Mouse (Mus musculus) hindbrain, embryonic 11.5 days (tissue): ENCODE measurements around the gene March2. TPM values are rescaled to one million over a fixed set of nuclear protein-coding genes. Genes with fewer than 3 reads are reported as not detected.

Experiments used
- ATAC-seq: fragments of 200-750 bp; cut with Nextera tagmentation; 2 replicates; pipeline ENCODE4 v1.8.0; 2017; ENCODE audit warnings: mild to moderate bottlenecking, moderate TSS enrichment, moderate library complexity; ENCODE audit not compliant: low FRiP score
- DNase-seq: peaks from one replicate; pipeline ENCODE4 v3.0.0-alpha.2; 2015; ENCODE audit warnings: low spot score
- H3K27ac ChIP-seq: fragments of 300-500 bp; sonication (generic); 2 replicates; pipeline ENCODE4 v1.5.1; 2014; ENCODE audit warnings: mild to moderate bottlenecking, low read depth, low read length
- H3K27me3 ChIP-seq: fragments of 300-500 bp; sonication (generic); 2 replicates; pipeline ENCODE4 v1.6.1; 2014; ENCODE audit warnings: mild to moderate bottlenecking, low read length, moderate library complexity, mixed read lengths; ENCODE audit not compliant: control insufficient read depth, insufficient read depth
- H3K36me3 ChIP-seq: fragments of 300-500 bp; sonication (generic); 2 replicates; pipeline ENCODE4 v1.6.1; 2014; ENCODE audit warnings: mild to moderate bottlenecking, low read length, moderate library complexity, mixed read lengths; ENCODE audit not compliant: control insufficient read depth, insufficient read depth
- H3K4me1 ChIP-seq: fragments of 300-500 bp; sonication (generic); replicated peaks from 2 replicates; pipeline ENCODE4 v1.6.1; 2014; ENCODE audit warnings: low read length, mixed read lengths; ENCODE audit not compliant: control insufficient read depth, insufficient read depth
- H3K4me2 ChIP-seq: fragments of 300-500 bp; sonication (generic); replicated peaks from 2 replicates; pipeline ENCODE4 v1.6.1; 2014; ENCODE audit warnings: mild to moderate bottlenecking, low read depth, low read length
- H3K4me3 ChIP-seq: fragments of 300-500 bp; sonication (generic); 2 replicates; pipeline ENCODE4 v1.5.1; 2014; ENCODE audit warnings: low read depth, low read length
- H3K9ac ChIP-seq: fragments of 300-500 bp; sonication (generic); 2 replicates; pipeline ENCODE4 v1.6.1; 2014; ENCODE audit warnings: low read depth, low read length
- H3K9me3 ChIP-seq: fragments of 300-500 bp; sonication (generic); 2 replicates; pipeline ENCODE4 v1.6.1; 2016; ENCODE audit warnings: low read length; ENCODE audit not compliant: control insufficient read depth
- WGBS: fragments of 180-500 bp; shearing (Covaris S2); extraction: QIAGEN DNeasy Blood & Tissue Kit; methylation state at CpG from one replicate; pipeline ENCODE4 v1.1.7; 2014; 5-methylcytosine and 5-hydroxymethylcytosine counted together
- polyA plus RNA-seq: library from polyadenylated mRNA; unstranded; fragments of >200 nt; fragmentation: Nextera tagmentation; extraction: Ambion mirVana; gene quantifications from 2 replicates; pipeline ENCODE4 v1.2.1, GENCODE M21; 2014

The March2 gene
- polyA plus RNA-seq, 1 experiment from 2014 or later = 40.2 TPM

DNA sequence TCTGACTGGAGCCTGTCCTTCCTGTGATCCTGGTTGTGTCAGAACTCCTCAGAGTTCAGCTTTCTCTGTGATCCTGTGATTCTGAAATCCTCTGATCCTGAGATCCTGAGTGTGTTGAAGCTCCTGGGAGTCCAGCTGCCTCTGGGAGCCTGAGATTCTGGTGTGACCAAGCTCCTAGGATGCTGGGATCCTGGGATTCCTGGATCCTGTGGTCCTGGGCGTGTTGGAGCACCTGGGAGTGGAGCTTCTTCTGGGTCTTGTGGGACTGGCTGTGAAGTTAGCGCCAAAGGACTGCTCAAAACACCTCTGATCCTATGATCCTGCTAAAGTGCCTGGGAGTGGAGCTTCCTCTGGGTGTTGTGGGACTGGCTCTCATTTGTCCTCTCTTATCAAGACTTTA lies 9.9 kb upstream of the March2 start:
- Histone ChIP-seq H3K4me3 (no peak overlapping the region), H3K27me3 (no peaks in the 10 kb centered on the region), H3K36me3 (no peaks in the 10 kb centered on the region), H3K9me3 (no peaks in the 10 kb centered on the region), H3K4me2 (no peak overlapping the region), H3K27ac (no peak overlapping the region), H3K4me1 (no peaks in the 10 kb centered on the region), H3K9ac (no peak overlapping the region)
- DNase-seq (no peak), ATAC-seq (no peak)
- WGBS = 89% methylated on average over 2 of the region's 2 CpGs

DNA sequence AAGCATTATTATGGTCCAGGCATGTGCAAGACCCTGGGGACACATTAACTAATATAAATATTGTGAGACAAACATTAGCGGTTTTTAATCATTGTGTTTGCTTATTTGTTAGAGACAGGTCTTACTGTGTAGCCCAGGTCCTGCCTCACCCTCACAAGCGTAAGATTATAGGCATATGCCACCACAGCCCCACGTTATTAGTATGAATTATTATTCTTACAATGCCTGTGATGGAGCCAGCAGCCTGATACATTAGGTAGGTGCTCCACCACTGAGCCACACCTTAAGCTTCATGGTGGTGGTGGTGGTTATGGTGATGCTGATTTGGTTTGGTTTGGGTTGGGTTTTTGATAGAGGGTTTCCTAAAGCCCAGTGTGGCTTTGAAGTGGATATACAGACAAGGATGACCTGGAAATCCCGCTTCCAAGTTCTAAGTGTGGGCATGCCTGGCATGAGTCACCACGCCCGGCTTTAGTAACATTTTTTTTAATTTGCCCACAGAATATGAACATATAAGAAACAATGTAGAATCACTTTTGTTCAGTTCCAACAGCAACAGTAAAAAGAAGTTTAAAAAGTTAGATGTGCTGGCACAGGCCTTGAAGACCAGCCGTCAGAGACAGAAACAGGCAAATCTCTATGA lies 1.4 kb upstream of the March2 start:
- H3K27ac ChIP-seq = no peak overlapping the region
- no peak overlapping the region for H3K4me2 ChIP-seq
- H3K4me1 ChIP-seq = no peaks in the 10 kb centered on the region
- H3K36me3 ChIP-seq = no peaks in the 10 kb centered on the region
- no peaks in the 10 kb centered on the region for H3K9me3 ChIP-seq
- ATAC-seq = no peak
- no peak overlapping the region for H3K4me3 ChIP-seq
- no peaks in the 10 kb centered on the region for H3K27me3 ChIP-seq
- 92% methylated on average over 7 of the region's 7 CpGs for WGBS
- H3K9ac ChIP-seq = no peak overlapping the region
- no peak for DNase-seq

DNA sequence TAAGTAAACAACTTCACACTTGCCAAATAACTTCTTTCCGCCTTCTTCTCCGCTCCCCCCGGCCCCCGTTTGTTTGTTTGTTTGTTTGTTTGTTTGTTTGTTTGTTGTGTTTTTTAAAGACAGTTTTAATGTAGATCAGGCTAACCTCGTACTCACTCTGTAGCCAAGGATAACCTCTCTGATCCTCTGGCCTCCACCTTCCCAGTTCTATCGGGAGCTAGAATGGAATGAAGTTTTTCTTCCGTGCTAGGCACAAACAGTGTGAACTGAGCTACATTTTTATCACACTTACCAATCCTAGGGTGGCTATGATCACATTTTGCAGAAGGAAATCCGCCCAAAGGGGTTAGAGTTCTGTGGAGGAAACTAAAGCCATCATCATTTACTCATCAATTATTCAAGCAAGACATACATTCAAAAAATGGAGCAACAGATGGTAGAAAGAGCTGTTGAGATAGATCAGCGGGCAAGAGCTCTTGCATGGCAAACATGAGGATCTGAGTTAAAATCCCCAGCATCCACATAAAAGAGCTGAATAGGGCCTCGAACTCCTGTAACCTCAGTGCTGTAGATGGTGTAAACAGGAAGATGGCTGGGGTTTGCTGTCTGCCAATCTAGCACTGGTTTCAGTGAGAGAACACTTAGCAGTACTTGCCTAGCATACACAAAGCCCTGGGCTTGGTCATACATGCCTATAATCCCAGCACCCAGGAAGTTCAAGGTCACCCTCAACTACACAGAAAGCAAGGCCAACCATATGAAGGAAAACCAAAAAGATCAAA lies 665 bp upstream of the March2 start:
- Histone ChIP-seq H3K36me3 (no peaks in the 10 kb centered on the region), H3K4me3 (peak overlapping the region; percentile 82), H3K4me2 (no peak overlapping the region; the same call in 1 of the 2 replicates), H3K4me1 (no peaks in the 10 kb centered on the region), H3K27me3 (no peaks in the 10 kb centered on the region), H3K9me3 (no peaks in the 10 kb centered on the region), H3K27ac (no peak overlapping the region), H3K9ac (no peak overlapping the region)
- ATAC-seq (peak; percentile 15; the same call in 1 of the 2 replicates), DNase-seq (peak; percentile 4)
- WGBS = 50% methylated on average over 10 of the region's 10 CpGs

DNA sequence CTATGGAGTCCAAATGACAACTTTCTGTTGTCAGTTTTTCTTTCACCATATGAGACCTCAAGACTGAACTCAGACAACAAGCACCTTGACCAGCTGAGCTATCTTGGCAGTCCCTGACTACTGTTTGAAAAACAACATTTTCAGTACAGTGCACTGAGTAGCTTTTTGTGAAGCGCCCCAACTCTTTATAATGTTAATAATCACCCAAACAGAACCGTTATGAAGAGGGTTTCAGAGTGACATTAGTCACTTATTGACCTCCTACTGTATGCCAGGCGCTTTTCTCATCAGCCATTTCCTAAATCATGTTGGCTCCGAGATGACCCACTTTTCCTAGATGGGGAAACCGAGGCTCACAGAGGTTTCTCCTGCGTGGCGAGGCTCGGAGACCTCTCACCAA lies 488 bp downstream of the March2 start:
- Histone ChIP-seq H3K27me3 (no peaks in the 10 kb centered on the region), H3K4me2 (peak overlapping the region; percentile 72), H3K9ac (peak overlapping the region; percentile 80), H3K9me3 (no peaks in the 10 kb centered on the region), H3K4me3 (peak overlapping the region; percentile 82), H3K27ac (no peak overlapping the region), H3K36me3 (no peaks in the 10 kb centered on the region), H3K4me1 (no peaks in the 10 kb centered on the region)
- WGBS = 9% methylated on average over 8 of the region's 8 CpGs
- ATAC-seq (no peak), DNase-seq (no peak)

DNA sequence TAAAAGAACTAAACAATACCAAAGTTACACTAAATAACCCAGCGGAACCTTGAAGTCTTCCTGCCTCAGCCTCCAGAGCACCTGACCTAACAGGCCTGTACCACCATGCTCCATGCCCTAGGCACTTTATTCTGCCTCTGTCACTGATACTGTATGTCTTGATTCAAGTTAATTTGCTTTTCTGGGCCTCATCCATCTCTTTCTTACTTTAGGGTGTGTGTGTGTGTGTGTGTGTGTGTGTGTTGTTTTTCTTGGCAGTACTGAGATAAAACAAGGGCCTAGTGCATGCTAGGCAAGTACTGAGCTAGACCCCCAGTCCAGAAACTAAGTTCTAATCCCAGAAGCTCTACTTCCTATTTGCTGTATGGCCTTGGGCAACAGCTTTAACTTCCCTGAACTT lies 1.2 kb downstream of the March2 start:
- Histone ChIP-seq H3K36me3 (no peaks in the 10 kb centered on the region), H3K4me2 (no peak overlapping the region), H3K4me3 (no peak overlapping the region), H3K27me3 (no peaks in the 10 kb centered on the region), H3K9ac (no peak overlapping the region), H3K4me1 (no peaks in the 10 kb centered on the region), H3K9me3 (no peaks in the 10 kb centered on the region), H3K27ac (no peak overlapping the region)
- WGBS = 100% methylated on average over 1 of the region's 1 CpGs
- DNase-seq (no peak), ATAC-seq (no peak)

DNA sequence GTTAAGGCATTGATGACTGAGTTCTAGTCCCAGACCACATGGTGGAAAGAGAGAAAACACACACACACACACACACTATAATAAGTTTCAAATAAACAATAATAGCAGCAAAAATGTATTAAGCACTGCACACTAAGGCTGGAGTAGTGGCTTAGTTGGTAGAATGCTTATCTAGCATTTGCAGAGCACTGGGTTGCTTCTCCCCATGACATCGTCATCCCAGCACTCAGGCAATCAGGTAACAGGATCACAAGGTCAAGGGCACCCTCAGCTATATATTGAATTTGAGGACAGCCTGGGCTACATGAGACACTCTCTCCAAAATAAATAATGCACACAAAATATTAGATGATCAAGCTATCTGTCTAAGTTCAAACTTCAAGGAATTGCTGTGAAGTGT lies 3.7 kb downstream of the March2 start:
- WGBS = 90% methylated on average over 1 of the region's 1 CpGs
- Histone ChIP-seq H3K27ac (no peak overlapping the region), H3K9me3 (no peaks in the 10 kb centered on the region), H3K4me2 (no peak overlapping the region), H3K4me1 (no peaks in the 10 kb centered on the region), H3K9ac (no peak overlapping the region), H3K4me3 (no peak overlapping the region), H3K36me3 (no peaks in the 10 kb centered on the region), H3K27me3 (no peaks in the 10 kb centered on the region)
- ATAC-seq (no peak), DNase-seq (no peak)

DNA sequence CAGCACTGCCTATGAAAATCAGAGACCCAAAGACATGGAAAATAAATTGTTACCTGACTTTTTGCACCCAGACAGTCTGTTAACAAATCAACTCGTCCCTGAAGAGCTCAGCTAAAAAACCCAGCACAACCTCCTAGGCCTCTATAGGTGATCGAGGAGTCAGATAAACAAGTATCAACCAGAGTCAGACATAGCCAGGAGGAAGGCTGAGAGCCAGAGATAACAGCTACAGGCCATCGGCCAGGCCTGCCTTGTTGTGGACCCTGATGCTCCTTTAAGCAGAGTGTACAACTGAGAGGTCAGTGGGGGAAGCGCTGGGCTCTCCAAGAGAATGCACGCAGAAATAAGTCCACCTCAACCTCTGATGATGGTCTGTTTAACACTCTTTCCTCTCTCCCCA lies 5.2 kb downstream of the March2 start:
- Histone ChIP-seq H3K36me3 (no peaks in the 10 kb centered on the region; the same call in 1 of the 2 replicates), H3K4me1 (no peaks in the 10 kb centered on the region), H3K9ac (no peak overlapping the region), H3K27me3 (no peaks in the 10 kb centered on the region), H3K4me3 (no peak overlapping the region), H3K4me2 (no peak overlapping the region), H3K27ac (no peak overlapping the region), H3K9me3 (no peaks in the 10 kb centered on the region)
- WGBS = 86% methylated on average over 5 of the region's 5 CpGs
- DNase-seq = no peak
- ATAC-seq = no peak

DNA sequence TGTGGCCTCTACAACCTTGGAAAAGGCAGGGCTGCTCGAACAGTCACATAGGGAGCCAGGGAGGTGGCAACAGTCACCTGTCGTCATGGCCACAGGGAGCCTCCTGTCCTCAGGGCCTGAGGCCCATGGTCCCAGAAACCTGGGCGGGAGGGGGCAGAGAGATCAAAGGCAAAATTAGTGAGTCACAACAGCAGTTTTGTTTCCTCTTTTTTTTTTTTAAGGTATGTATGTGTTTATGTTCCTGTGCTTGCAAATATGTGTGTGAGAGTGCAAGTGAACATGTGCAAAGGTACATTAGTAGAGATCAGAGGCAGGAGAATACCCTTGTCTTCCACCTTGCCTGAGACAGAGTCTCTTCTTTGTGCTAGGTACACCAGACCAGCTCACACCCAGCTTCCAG lies 8.6 kb downstream of the March2 start:
- Histone ChIP-seq H3K4me3 (no peak overlapping the region), H3K27me3 (no peaks in the 10 kb centered on the region), H3K36me3 (no peaks in the 10 kb centered on the region; the same call in 1 of the 2 replicates), H3K9ac (no peak overlapping the region), H3K4me2 (no peak overlapping the region), H3K9me3 (no peaks in the 10 kb centered on the region), H3K27ac (no peak overlapping the region), H3K4me1 (no peaks in the 10 kb centered on the region)
- WGBS = 74% methylated on average over 3 of the region's 3 CpGs
- DNase-seq (no peak), ATAC-seq (no peak)

DNA sequence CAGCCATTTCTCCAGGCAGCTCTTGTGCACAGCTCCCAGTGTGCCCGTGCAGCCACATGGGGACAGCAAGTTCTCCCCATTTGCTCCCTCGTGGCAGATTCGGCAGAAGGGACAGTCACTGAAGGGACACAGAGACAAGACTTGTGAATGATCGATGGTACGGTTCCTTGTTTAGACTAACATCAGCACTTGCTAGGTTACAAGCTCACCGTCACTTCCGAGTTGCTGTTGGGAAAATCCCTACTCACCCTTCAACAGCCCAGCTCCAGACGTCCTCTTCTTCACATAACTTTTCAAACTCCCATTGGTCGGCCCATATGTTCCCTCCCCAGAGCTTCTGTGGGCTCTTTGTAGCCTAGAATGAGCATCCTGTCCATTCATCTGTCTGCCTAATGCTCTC lies 15.4 kb downstream of the March2 start:
- no peaks in the 10 kb centered on the region for H3K27me3 ChIP-seq
- 93% methylated on average over 9 of the region's 9 CpGs for WGBS
- H3K4me3 ChIP-seq = no peak overlapping the region
- ATAC-seq = no peak
- H3K9ac ChIP-seq = no peak overlapping the region
- H3K9me3 ChIP-seq = no peaks in the 10 kb centered on the region
- no peak for DNase-seq
- no peak overlapping the region for H3K4me2 ChIP-seq
- no peak overlapping the region for H3K27ac ChIP-seq
- H3K4me1 ChIP-seq = no peaks in the 10 kb centered on the region
- 0 out of 2 replicates have a peak, but pooled peaks cover 2% of the 10 kb centered on the region for H3K36me3 ChIP-seq
